ENCODE assay signal across 8 mouse cellular contexts in genomic region chr13:35604061-35604460, GRCm38 (mm10). TPM values are rescaled to one million over a fixed set of nuclear protein-coding genes. Genes with fewer than 3 reads are reported as not detected.
DNase-seq lines count a peak whose midpoint lies in the region; ATAC-seq and TF ChIP-seq lines count a peak whose summit lies in the region.

No protein-coding gene starts in this region.

- H3K36me3 ChIP-seq in lung, embryonic 15.5 days, result no peaks in the 10 kb centered on the region
- H3K36me3 ChIP-seq in stomach, embryonic 15.5 days, result no peaks in the 10 kb centered on the region

- no peak overlapping the region for H3K9ac ChIP-seq in lung, embryonic 15.5 days
- H3K9ac ChIP-seq in stomach, embryonic 15.5 days, result no peak overlapping the region

- peak; percentile 98 for ATAC-seq in lung, embryonic 15.5 days (ENCODE audit: borderline replicate concordance, extremely low read depth, low FRiP score, low TSS enrichment)
- peak; percentile 65 for ATAC-seq in stomach, embryonic 15.5 days (ENCODE audit: insufficient read depth, low FRiP score, low read depth)

- peak; percentile 9 for DNase-seq in adrenal gland, adult 8-10 months
- no peak for DNase-seq in adrenal gland, postnatal 4 days (ENCODE audit: low spot score in 2 of 2)
- no peak for DNase-seq in lung, adult 2 months
- peak; percentile 52 to 78 for DNase-seq in heart, postnatal 14 days
- DNase-seq in spleen, postnatal 10 days (ENCODE audit: low spot score in 2 of 2), result no peak
- DNase-seq in cerebellum, adult 11 months, result no peak

- intact Hi-C loops in heart, postnatal 14 days (cut with DNase I), result no loop called here

- 15% methylated on average over 1 of the region's 1 CpGs for WGBS in lung, embryonic 15.5 days
- 20% methylated on average over 1 of the region's 1 CpGs for WGBS in lung, adult 2 months
- WGBS in stomach, embryonic 15.5 days, result 44% methylated on average over 1 of the region's 1 CpGs

- no peaks in the 10 kb centered on the region for H3K4me1 ChIP-seq in lung, embryonic 15.5 days
- H3K4me1 ChIP-seq in lung, adult 2 months (ENCODE audit: control insufficient read depth, insufficient read depth, low read length), result no peaks in the 10 kb centered on the region
- H3K4me1 ChIP-seq in stomach, embryonic 15.5 days, result 0 out of 2 replicates have a peak, but pooled peaks cover 3% of the 10 kb centered on the region

- H3K4me2 ChIP-seq in lung, embryonic 15.5 days, result no peak overlapping the region
- H3K4me2 ChIP-seq in stomach, embryonic 15.5 days, result no peak overlapping the region

- no peak for TF ChIP-seq POLR2A in lung, adult 2 months (IDR thresholded peaks at IDR 0.05; ENCODE audit: borderline replicate concordance, extremely low read depth, low read depth, low read length)

- H3K27me3 ChIP-seq in lung, embryonic 15.5 days, result no peaks in the 10 kb centered on the region
- no peaks in the 10 kb centered on the region for H3K27me3 ChIP-seq in stomach, embryonic 15.5 days (replicated peaks)

- no peaks in the 10 kb centered on the region for H3K9me3 ChIP-seq in lung, embryonic 15.5 days
- H3K9me3 ChIP-seq in stomach, embryonic 15.5 days, result no peaks in the 10 kb centered on the region

- TF ChIP-seq CTCF in lung, adult 2 months (IDR thresholded peaks at IDR 0.05; ENCODE audit: insufficient read depth, low read length), result no peak

- peak overlapping the region; percentile 35; the same call in 1 of the 2 replicates for H3K27ac ChIP-seq in lung, embryonic 15.5 days
- no peak overlapping the region for H3K27ac ChIP-seq in stomach, embryonic 15.5 days

- no peak overlapping the region for H3K4me3 ChIP-seq in lung, embryonic 15.5 days
- H3K4me3 ChIP-seq in lung, adult 2 months (replicated peaks; ENCODE audit: extremely low read depth, low read depth, low read length), result no peak overlapping the region
- no peak overlapping the region for H3K4me3 ChIP-seq in stomach, embryonic 15.5 days (replicated peaks)

RNA-seq across cellular contexts. Expression of gene Cdyl, which starts 55.6 kb away (rescaled TPM):
- total RNA-seq in adrenal gland, adult 8-10 months (2022), result 10 to 100 TPM; 17.2 to 24.1 (median 21.4) TPM
- 10 to 100 TPM; 33.2 to 37.4 TPM for total RNA-seq in adrenal gland, postnatal 4 days (2021)
- polyA plus RNA-seq in lung, embryonic 15.5 days (2015; fragmentation: Nextera tagmentation; extraction: Ambion mirVana), result 15.7 and 17.4 TPM in 2 replicates
- 4.7 and 5.5 TPM in 2 replicates for polyA plus RNA-seq in lung, adult 2 months (2012; rRNA removed)
- total RNA-seq in heart, postnatal 14 days (2021), result 1 to 10 TPM; 8.6 to 9.0 TPM
- polyA plus RNA-seq in stomach, embryonic 15.5 days (2015; fragmentation: Nextera tagmentation; extraction: Ambion mirVana), result 11.2 and 12.1 TPM in 2 replicates

Comparison
In these comparisons a context has a peak if more than half of its experiments do, and no peak if none do; other contexts are left out.
1. DNase-seq: peak in adrenal gland, adult 8-10 months (single experiment) and heart, postnatal 14 days (2 of 2); none in adrenal gland, postnatal 4 days (0 of 2), lung, adult 2 months (single experiment), spleen, postnatal 10 days (0 of 2) and cerebellum, adult 11 months (single experiment).